Mouse (Mus musculus) bone marrow, adult 2 months (tissue): Measurements from ENCODE around the gene Pa2g4.

ENCODE experiments used
- CTCF ChIP-seq: fragments of 200-500 bp; IDR thresholded peaks from 2 replicates; pipeline ENCODE4 v1.5.1; 2011; ENCODE audit warnings: low read length, control low read depth; ENCODE audit not compliant: control insufficient read depth, insufficient read depth
- POLR2A ChIP-seq: fragments of 200-500 bp; IDR thresholded peaks from 2 replicates; pipeline ENCODE4 v1.6.1; 2011; ENCODE audit warnings: low read depth, mild to moderate bottlenecking, control low read depth, low read length, borderline replicate concordance; ENCODE audit not compliant: control insufficient read depth

GRCm38 (mm10) chr10:128515044-128515443, 50.7 kb downstream of the Pa2g4 start:
- no peak for TF ChIP-seq CTCF
- TF ChIP-seq POLR2A = no peak
